Mouse (Mus musculus) left cerebral cortex, postnatal 36 days (tissue): ENCODE measurements around the gene Gm49711. TPM values are rescaled to one million over a fixed set of nuclear protein-coding genes. Genes with fewer than 3 reads are reported as not detected.
"Not testable (repeated sequence)": the region's sequence is repeated elsewhere in the genome, so short reads cannot be mapped to it uniquely, and the experiment has no call there.

ENCODE experiments used
- DNase-seq, 2 experiments: peaks; one replicate each; pipeline ENCODE4 v3.0.0; 2021 to 2022; ENCODE audit warnings: low spot score in 2 of 2, mixed read lengths in 1 of 2
- intact Hi-C: fragments of 180-260 bp; cut with DNase I; formaldehyde crosslinking; loops from one replicate; pipeline ENCODE4 v1.15.1; 2025
- total RNA-seq, 2 experiments: library from RNA; stranded (reverse); gene quantifications; 2 replicates each; pipeline ENCODE4 v1.2.3; 2021

Gene Gm49711
- total RNA-seq, 2 experiments from 2014 or later: not detected

DNA sequence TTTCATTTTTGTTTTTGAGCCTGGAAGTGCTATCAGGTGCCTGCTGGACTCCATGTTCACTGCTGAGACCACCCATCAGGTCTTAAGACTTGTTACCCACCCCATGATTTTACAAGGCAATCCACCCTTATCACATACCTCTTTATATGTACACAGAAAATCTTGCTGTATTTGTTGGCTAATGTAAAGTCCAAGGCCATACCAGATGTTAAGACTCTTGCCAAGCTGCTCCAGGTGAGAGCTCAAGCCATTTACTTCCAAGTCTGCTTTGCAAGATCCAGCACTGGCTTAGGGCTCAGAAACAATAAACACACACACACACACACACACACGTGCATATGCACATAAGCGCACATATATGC, 90.2 kb downstream of the Gm49711 start:
- intact Hi-C loops: no loop called here
- no peak for DNase-seq

DNA sequence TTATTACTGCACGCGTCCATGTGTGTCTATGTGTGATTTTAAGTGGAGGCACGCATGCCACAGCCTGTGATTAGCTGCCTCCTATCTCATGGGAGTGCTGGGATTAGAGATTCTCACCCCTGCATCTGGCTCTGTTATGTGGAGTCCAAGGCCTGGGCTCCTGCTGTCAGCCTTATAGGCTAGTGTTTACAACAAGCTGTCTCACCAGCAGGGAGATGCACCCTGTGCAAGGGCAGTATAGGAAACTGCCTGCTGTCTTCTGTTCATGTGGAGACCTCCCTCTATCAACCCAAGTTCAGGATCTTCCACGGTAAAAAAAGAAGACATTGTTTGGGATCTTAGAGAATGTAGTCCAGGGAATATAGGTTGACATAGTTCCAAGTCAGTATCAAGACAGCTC, 92.9 kb downstream of the Gm49711 start:
- DNase-seq: no peak
- intact Hi-C loops: no loop called here

DNA sequence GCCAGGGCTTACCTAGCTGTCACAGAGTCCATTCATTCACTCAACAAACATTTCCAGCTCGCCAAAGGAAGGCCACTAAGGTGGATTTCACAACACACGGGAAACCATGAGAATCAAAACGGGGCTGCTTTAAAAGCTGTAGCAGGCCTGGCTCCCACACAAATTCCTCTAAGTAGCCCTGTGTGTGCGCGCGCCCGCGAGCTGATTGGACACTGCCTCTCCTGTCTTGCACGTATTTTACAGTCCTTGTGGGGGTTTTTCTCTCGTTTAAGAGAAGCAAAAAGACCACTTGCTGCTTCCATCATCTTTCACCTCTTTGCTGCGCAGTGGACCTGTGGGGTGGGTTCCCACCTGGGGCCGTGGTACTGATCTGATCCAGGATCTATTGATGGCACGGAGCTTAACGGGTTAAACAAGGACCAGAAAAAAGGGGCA, 99.9 kb downstream of the Gm49711 start:
- DNase-seq: peak; percentile 38 to 50
- intact Hi-C loops: loop anchor here (5.0 kb wide), 1 partner anchor 101 kb away; the partner anchor contains the start of genes Gm49711, Mrps6 and Slc5a3

DNA sequence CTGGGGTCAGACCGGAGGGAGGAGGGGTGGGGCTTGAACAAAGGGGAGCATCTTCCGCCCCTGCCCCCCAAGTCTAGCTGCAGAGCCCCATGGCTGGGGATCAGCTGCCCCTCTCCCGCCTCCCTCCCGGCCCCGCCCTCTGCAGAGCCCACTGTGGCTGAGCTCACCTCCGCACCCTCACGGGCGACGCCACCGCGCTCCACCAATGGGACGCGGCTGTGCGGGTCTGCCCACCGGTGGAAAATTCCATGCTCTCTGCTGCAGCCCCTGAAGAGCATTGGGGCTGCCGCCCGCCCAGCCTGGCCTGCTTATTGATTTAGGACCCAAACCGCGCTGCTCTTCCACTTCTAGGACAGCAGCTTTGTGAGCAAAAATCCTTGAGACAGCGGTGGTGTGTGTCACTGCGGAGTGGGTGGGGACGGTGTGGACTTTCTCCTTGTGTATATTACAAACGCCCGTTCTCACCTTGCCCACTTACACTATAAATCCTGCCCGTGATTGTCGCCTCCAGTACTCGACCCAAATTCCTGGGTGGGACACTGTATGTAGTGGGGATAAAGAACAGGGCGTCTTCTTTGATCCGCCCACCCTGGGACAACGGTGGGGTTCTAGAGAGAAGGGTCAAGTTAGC, 100.5 kb downstream of the Gm49711 start:
- peak; percentile 74 to 80 for DNase-seq
- intact Hi-C loops: loop anchor here (5.0 kb wide), 1 partner anchor 101 kb away; the partner anchor contains the start of genes Gm49711, Mrps6 and Slc5a3

DNA sequence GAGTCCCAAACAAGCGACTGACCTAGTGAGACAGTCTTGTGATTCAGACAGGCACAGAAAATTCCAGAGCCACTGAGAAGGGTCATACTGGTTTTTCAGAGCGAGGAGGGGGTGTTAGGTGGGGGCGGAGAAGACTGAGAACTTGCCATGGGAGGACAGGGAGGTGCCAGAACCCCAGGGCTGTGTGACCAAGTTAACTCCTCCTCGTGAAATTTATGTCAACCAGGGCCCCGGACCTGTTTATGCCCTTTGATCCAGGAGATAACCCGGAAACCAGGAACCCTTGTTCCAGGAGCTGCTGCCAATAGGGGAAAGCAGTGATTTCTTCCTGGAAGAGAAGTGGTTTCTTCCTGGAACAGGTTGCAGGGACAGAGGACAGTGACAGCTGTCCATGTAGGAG, 101.0 kb downstream of the Gm49711 start:
- peak in 1 of 2 experiments; percentile 24 for DNase-seq
- intact Hi-C loops: loop anchor here (5.0 kb wide), 1 partner anchor 102 kb away; the partner anchor contains the start of genes Gm49711, Mrps6 and Slc5a3

DNA sequence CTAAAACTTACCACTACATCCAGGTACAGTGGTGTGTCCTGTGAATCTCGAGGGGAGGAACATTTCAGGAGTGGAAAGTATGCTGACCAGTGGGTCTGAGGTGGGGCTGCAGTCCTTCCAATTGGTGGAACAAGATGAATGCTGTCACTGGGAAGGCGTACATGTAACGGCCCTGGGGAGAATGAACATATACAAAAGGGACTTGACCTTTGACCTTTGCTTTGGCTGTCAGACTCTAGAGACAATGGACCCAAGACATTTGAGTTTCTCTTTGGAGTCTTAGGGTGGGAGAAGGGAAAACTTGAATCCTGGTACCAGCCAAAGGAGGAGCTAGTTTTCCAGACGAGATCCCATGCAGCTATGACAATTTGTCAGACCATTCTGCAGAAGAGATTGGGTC, 104.2 kb downstream of the Gm49711 start:
- intact Hi-C loops: no loop called here
- no peak for DNase-seq

DNA sequence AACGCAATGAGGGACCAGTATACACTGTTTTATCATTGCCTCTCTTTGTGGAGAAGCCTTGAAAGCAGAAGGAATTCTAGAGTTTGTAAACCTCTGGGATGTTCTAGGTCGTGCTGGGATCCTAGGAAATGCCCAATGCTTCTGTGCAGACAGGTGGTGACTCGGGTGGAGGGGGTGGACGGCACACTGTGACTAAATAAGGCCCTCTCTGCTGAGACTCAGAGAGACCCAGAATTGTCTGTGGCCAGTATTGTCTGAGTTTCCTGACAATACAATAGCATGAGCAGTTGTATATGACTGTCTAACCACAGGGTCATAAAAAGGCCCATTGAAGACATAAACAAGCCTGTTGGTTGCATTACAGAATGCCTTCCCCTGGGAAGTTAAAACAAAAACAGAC, 105.4 kb downstream of the Gm49711 start:
- no peak for DNase-seq
- intact Hi-C loops: no loop called here

DNA sequence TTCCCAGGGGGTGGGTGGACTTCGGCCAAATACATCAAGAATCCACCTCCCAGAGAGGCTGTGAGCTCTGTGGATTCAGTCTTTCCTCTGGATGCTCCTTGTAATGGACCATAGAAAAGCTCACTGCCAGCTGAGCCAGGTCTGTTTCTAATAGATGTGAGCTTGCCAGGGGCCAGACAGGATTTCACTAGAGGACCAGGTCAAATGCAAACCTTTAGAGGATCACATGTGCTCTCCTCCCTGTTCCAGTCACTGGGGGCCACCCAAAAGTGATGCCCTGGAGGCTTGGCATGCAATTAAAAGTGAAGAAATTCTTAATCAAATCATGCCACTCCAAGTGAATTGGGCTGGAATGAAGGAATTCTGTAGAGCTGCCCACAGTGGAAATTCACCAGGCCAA, 117.9 kb downstream of the Gm49711 start:
- DNase-seq: no peak
- intact Hi-C loops: loop anchor here (5.0 kb wide), 1 partner anchor 239 kb away; no protein-coding TSS in a partner anchor

DNA sequence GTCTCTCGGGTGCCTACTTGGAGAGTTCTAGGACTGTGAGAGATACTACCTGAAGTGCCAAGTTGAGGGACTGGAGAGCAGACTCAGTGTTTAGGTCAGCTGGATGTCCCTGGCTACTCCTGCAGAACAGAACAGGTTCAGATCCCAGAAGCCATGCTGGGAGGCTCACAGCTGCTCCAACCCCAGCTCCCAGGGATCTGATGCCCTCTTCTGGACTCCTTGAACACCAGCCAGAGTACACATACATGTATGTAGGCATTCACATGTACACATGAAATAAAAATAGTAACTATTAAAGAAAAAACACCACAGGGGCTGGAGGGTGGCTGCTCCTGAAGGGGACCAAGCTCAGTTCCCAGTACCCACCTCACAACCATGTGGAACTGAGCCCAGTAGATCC, 119.6 kb downstream of the Gm49711 start:
- intact Hi-C loops: loop anchor here (5.0 kb wide), 1 partner anchor 240 kb away; no protein-coding TSS in a partner anchor

DNA sequence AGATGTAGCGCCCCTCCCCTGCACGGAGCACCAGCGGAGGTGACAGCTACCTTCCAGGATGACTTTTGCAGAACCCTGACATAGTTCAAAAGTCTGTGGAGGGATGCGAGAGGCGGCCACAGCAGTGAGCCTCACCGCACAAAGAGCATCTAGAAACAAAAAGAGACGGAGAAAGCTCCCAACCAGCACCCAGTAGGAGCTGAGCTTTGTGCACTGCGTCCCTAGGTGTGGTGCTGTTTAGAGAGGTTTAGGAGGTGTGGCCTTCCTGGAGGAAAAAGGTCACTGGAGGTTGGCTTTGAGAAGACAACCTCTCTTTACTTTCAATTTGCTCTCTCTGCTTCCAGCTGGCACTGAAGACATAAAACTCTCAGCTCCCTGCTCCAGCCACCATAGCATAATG, 121.2 kb downstream of the Gm49711 start:
- DNase-seq: no peak
- intact Hi-C loops: loop anchor here (5.0 kb wide), 1 partner anchor 242 kb away; no protein-coding TSS in a partner anchor

More for the DNA sequence above, 119.6 kb downstream of the Gm49711 start:
- DNase-seq: no peak

DNA sequence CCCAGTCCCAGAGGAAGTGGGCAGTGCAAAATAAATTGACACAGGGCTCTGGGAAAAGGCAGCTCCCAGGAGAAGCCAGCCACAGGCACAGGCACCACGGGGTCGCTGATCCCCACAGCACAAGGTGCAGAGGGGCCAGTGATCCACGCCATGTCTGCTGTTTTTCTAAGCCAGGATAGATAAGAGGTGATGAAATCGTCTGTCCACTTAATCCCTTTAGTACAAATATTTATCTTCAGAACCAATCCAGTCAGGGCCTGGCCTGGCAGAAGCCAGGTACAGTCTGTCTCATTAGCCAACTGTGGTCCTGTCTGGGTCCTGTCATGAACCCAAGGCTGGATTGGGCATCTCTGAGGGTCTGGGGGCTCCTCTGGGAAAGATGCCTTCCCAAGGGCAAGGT, 125.4 kb downstream of the Gm49711 start:
- DNase-seq: no peak

DNA sequence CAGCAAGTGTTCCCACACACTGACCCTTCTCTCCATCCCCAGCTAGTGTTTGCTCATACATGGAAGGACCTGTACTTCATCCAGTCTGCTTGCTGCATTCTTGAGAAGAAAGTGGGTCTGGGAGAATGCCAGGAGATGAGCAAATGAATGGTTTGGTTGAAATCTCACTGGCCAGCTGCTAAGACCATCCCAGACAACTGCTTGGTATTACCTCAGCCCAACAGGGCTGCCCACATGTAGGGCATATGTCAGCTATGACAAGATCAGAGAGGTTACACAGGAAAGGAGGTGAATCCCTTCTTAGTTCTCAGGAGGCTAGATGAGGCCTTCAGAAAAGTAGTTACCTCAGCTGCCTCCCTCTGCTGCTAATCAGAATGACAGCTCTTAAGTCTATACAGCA, 132.5 kb downstream of the Gm49711 start:
- no peak for DNase-seq
- intact Hi-C loops: no loop called here

More for the DNA sequence above, 125.4 kb downstream of the Gm49711 start:
- intact Hi-C loops: no loop called here

DNA sequence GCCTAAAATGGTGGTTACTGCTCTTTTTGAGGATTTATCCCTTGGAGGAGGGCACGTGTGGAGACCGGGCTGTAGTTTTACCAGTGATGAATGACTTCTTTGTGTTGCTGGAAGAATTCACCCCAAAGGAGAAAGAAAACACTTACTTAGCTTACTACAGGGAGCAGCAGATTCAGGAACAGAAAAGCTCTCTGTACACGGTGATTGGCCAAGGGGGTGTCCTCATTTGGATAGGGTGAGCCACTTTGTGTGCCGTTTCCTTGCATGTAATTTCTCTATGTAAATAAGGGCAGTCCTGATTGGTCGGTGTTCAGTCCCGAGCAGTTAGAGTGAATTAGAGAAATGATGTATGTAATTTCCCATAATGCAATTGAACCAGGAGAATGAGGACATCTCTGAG, 137.0 kb downstream of the Gm49711 start:
- intact Hi-C loops: no loop called here

DNA sequence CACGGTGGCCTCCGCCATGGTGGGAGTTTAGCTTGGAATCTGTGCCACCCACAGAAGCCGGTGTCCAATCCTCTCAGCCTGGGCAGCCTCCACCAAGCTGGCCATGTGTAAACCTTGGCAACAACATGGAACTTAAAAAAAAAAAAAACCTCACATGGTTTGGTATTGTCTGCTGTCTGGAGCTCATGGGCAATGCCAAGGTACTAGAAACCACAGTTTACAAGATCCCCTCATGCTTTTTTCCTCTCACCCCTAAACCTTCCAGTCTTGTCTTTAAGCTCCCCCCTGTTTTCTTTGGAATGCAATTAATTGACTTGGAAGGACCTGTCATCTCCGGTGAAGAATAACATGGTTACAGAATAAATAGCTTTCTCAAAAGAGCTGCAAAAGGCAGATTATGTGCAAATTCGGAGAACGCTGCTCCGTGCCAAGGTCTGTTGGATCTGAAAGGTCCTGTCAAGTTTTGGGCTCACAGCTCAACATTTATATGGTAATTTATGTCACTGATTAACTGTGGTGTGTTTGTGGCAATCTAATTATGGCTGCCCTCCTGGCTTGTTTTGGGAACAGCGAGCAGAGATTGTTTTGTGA, 138.7 kb downstream of the Gm49711 start:
- intact Hi-C loops: no loop called here
- no peak for DNase-seq

More for the DNA sequence above, 137.0 kb downstream of the Gm49711 start:
- no peak for DNase-seq

DNA sequence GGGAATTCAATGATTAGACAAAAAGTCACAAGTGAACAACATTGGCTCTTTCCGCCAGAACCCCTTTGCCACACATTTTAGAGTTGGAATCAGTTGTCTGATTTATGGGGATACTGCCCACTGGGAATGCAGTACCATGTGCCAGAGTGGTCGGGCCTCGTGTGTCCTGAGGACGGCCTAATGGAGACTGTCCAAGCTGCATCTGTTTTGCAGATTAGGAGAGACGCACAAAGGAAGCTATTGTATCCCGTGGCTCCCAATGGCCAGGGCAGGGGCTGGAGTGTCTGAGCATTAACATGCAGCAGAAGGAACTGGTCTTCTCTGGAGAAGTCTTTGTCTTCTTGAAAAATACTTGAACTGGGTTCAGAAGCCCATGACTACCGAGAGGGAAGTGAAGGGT, 142.5 kb downstream of the Gm49711 start:
- intact Hi-C loops: loop anchor here (5.0 kb wide), 1 partner anchor 143 kb away; the partner anchor contains the start of genes Gm49711, Mrps6 and Slc5a3
- DNase-seq: no peak

DNA sequence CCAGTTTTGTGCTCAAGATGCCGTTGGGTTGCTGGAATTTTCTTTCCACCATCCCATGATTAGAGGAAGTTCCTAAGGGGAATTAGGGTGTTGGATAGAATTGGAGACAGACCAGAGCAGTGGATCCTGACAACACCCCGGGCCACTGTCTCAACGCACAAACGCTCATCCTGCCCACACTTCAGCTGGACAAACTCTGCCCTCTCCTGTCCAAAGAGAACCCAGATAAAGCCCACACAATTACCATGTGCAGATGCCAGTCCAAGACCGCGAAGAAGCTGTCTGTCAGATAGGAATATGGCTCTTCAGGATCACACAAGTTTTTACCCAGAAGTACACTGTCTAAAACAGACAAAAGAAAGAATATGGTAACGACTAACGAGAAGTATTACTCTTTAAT, 145.5 kb downstream of the Gm49711 start:
- no peak for DNase-seq
- intact Hi-C loops: loop anchor here (5.0 kb wide), 1 partner anchor 146 kb away; the partner anchor contains the start of genes Gm49711, Mrps6 and Slc5a3

DNA sequence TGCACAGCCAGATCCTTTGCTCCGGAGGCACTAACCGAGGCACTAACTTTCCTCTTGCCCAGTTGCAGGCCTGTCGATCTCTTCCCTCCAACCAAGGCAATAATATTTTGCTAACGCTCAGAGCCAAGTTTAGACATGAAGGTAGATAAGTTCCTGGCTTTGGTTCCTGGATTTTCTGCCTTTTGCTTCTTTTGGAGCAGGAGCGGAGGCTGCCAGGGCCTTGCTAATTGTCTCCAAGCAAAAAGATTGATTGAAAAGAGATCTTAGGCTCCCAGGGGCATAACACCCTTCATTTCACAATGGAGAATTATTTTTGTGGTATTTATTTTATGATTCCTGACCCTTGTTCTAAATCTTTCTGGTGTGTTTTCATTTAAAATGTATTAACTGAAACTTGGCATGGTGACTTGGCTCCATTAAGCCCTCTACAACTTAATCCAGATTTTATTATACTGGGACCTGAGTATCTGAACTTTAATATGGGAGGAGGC, 151.2 kb downstream of the Gm49711 start:
- no peak for DNase-seq
- intact Hi-C loops: no loop called here

DNA sequence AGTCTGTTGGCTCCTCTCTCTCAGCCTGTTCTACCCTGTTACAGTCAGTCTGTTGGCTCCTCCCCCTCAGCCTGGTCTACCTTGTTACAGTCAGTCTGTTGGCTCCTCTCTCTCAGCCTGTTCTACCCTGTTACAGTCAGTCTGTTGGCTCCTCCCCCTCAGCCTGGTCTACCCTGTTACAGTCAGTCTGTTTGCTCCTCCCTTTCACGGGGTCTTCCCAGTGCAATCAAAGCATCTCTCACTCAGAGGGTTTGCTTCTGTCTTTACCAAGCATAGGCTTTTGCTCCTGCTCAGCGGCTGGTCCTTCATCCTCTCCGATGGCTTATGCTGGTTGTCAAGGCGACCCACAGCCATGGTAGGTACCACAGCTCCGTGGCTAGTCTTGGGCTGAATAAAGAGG, 152.2 kb downstream of the Gm49711 start:
- intact Hi-C loops, DNase-seq: not testable (repeated sequence)

DNA sequence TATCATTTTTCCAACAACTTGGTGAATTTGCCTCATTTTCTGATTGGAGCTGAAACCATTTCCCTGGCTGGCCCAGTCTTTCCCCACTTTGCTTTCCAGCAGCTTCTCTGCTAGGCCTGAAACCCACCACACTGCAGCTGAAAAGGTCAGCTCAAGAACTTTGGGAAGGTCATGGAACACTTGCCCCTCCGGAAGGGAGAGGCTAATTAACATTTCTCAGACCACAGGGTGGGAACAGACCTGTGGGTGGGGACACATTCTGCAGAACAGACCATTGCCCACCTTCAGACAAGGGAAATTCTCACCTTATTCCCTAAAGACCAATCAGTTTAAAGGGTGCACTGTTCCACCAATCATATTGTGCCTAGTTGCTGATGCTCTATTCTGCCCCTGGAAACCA, 155.8 kb downstream of the Gm49711 start:
- DNase-seq, intact Hi-C loops: not testable (repeated sequence)

DNA sequence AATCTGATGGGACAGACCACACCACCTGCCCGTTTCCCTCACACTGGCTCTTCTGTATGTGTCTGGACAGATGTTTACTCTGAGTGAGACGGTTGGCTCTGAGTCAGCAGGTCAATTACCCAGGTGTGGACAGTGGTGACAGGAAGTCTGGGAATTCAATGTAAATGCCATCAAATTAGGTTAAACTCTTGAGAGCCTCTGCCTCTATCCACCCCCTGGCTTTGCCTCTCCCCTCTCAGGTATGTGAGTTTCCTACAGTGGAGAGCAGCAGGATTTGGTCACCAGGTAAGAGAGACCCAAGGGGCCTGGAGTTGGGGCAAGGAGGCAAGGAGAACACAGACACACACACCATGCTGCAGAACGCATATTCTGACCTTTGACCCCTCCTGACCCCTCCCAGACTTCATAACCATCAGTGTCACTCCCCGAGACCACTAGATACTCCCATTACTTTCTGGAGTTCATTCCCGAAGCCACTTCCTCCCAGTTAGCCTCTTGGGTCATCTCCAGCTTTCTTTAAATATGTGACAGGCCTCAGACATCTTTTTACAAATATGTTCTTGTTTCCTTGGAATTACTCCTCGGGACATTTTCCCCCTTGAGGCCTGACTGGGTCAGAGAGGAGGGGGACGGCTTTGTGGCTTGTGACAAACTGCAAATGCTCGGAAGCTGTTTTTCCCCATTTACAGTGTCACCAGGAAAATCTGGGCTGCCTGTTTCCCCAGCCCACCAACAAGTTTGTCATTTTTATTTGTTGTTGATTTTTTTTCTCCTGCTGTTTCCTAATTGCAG, 157.7 kb downstream of the Gm49711 start:
- no peak for DNase-seq
- intact Hi-C loops: no loop called here
